Mouse (Mus musculus) MEL (cell line): ENCODE results near the gene Bcat2. TPM values are rescaled to one million over a fixed set of nuclear protein-coding genes. Genes with fewer than 3 reads are reported as not detected.
A peak's percentile ranks its signal among the peaks of the same experiment; 100 is the strongest.

Source experiments
- DNase-seq: peaks from one replicate; pipeline ENCODE4 v3.0.0; 2011; ENCODE audit warnings: low read depth, low spot score
- H3K27ac ChIP-seq: 2 replicates; pipeline ENCODE4 v1.5.1; 2012; ENCODE audit warnings: low read depth, mild to moderate bottlenecking, control low read depth, low read length, moderate library complexity; ENCODE audit not compliant: control insufficient read depth
- H3K27me3 ChIP-seq, 2 experiments: fragments of 150-350 bp in 1 of 2; sonication (generic) in 1 of 2; 2 replicates each; pipeline ENCODE4 v1.6.1; 2012; ENCODE audit warnings: low read length in 2 of 2, mild to moderate bottlenecking in 2 of 2, improper control_type of control experiment in 1 of 2, moderate library complexity in 1 of 2; ENCODE audit not compliant: insufficient read depth in 2 of 2, control insufficient read depth in 1 of 2
- H3K36me3 ChIP-seq, 2 experiments: 2 replicates each; pipeline ENCODE4 v1.6.1; 2012 to 2014; ENCODE audit warnings: low read length in 2 of 2, improper control_type of control experiment in 1 of 2, inconsistent platforms in 1 of 2, mild to moderate bottlenecking in 1 of 2; ENCODE audit not compliant: insufficient read depth in 2 of 2, control insufficient read depth in 1 of 2
- H3K4me1 ChIP-seq, 2 experiments: fragments of 150-350 bp in 1 of 2; sonication (generic) in 1 of 2; 2 replicates each; pipeline ENCODE4 v1.6.1; 2012; ENCODE audit warnings: low read length in 2 of 2, improper control_type of control experiment in 1 of 2, mild to moderate bottlenecking in 1 of 2; ENCODE audit not compliant: insufficient read depth in 2 of 2, control insufficient read depth in 1 of 2
- H3K4me3 ChIP-seq, 2 experiments: fragments of 150-350 bp in 1 of 2; sonication (generic) in 1 of 2; 2 replicates each; pipeline ENCODE4 v1.5.1; 2012; ENCODE audit warnings: low read depth in 2 of 2, low read length in 2 of 2, mild to moderate bottlenecking in 2 of 2, moderate library complexity in 2 of 2, control low read depth in 1 of 2, improper control_type of control experiment in 1 of 2; ENCODE audit not compliant: control insufficient read depth in 1 of 2, insufficient read depth in 1 of 2
- H3K79me2 ChIP-seq: 2 replicates; pipeline ENCODE4 v1.6.1; 2012; ENCODE audit warnings: mild to moderate bottlenecking, low read length, moderate library complexity; ENCODE audit not compliant: control insufficient read depth, poor library complexity, insufficient read depth
- H3K9ac ChIP-seq: 2 replicates; pipeline ENCODE4 v1.6.1; 2012; ENCODE audit warnings: low read depth, mild to moderate bottlenecking, control low read depth, low read length, moderate library complexity; ENCODE audit not compliant: control insufficient read depth, poor library complexity, severe bottlenecking
- H3K9me3 ChIP-seq: fragments of 150-350 bp; sonication (generic); replicated peaks from 2 replicates; pipeline ENCODE4 v1.6.1; 2012; ENCODE audit warnings: mild to moderate bottlenecking, low read length, improper control_type of control experiment, moderate library complexity; ENCODE audit not compliant: insufficient read depth
- BHLHE40 ChIP-seq: IDR thresholded peaks from 2 replicates; pipeline ENCODE4 v1.6.1; 2012; ENCODE audit warnings: low read depth, mild to moderate bottlenecking, inconsistent platforms, low read length, improper control_type of control experiment, borderline replicate concordance
- CHD1 ChIP-seq: IDR thresholded peaks from 2 replicates; pipeline ENCODE4 v1.6.1; 2012; ENCODE audit warnings: low read depth, mild to moderate bottlenecking, inconsistent platforms, low read length, improper control_type of control experiment
- CTCF ChIP-seq, 3 experiments: IDR thresholded peaks in 2 of 3; conservative IDR thresholded peaks in 1 of 3; 2 replicates each; pipeline ENCODE4 v1.5.1; 2011 to 2012; ENCODE audit warnings: low read length in 3 of 3, low read depth in 2 of 3, mild to moderate bottlenecking in 2 of 3, improper control_type of control experiment in 1 of 3, inconsistent platforms in 1 of 3, mixed read lengths in 1 of 3, moderate library complexity in 1 of 3; ENCODE audit not compliant: control insufficient read depth in 1 of 3, insufficient read depth in 1 of 3, poor library complexity in 1 of 3, severe bottlenecking in 1 of 3
- HCFC1 ChIP-seq: IDR thresholded peaks from 2 replicates; pipeline ENCODE4 v1.6.1; 2012; ENCODE audit warnings: low read depth, mild to moderate bottlenecking, inconsistent platforms, low read length, improper control_type of control experiment, moderate library complexity
- MAFK ChIP-seq: IDR thresholded peaks from 2 replicates; pipeline ENCODE4 v1.6.1; 2011; ENCODE audit warnings: low read depth, mild to moderate bottlenecking, low read length, improper control_type of control experiment, borderline replicate concordance
- MAX ChIP-seq: IDR thresholded peaks from 2 replicates; pipeline ENCODE4 v1.6.1; 2011; ENCODE audit warnings: low read length, improper control_type of control experiment
- MAZ ChIP-seq: IDR thresholded peaks from 2 replicates; pipeline ENCODE4 v1.6.1; 2012; ENCODE audit warnings: low read depth, mild to moderate bottlenecking, inconsistent platforms, low read length, improper control_type of control experiment
- MYB ChIP-seq: IDR thresholded peaks from 2 replicates; pipeline ENCODE4 v1.6.1; 2011; ENCODE audit warnings: mild to moderate bottlenecking, low read depth, low read length, improper control_type of control experiment
- NELFE ChIP-seq: IDR thresholded peaks from 2 replicates; pipeline ENCODE4 v1.6.1; 2011; ENCODE audit warnings: low read depth, low read length, improper control_type of control experiment
- POLR2AphosphoS2 ChIP-seq: IDR thresholded peaks from 2 replicates; pipeline ENCODE4 v1.6.1; 2011; ENCODE audit warnings: low read length, improper control_type of control experiment
- POLR2AphosphoS5 ChIP-seq: IDR thresholded peaks from 2 replicates; pipeline ENCODE4 v1.6.1; 2012; ENCODE audit warnings: low read depth, borderline replicate concordance, mild to moderate bottlenecking, inconsistent platforms, low read length, moderate library complexity, mixed read lengths
- RAD21 ChIP-seq: IDR thresholded peaks from 2 replicates; pipeline ENCODE4 v1.6.1; 2011; ENCODE audit warnings: mild to moderate bottlenecking, low read depth, low read length, improper control_type of control experiment
- TAL1 ChIP-seq: IDR thresholded peaks from 2 replicates; pipeline ENCODE4 v1.6.1; 2012; ENCODE audit warnings: mild to moderate bottlenecking, inconsistent platforms, low read length, moderate library complexity, mixed read lengths
- TBP ChIP-seq: IDR thresholded peaks from 2 replicates; pipeline ENCODE4 v1.8.0; 2011; ENCODE audit warnings: low read depth, low read length, improper control_type of control experiment
- TCF12 ChIP-seq: IDR thresholded peaks from 2 replicates; pipeline ENCODE4 v1.6.1; 2014; ENCODE audit warnings: low read depth, mild to moderate bottlenecking, inconsistent platforms, low read length, improper control_type of control experiment, moderate library complexity
- UBTF ChIP-seq: IDR thresholded peaks from 2 replicates; pipeline ENCODE4 v1.6.1; 2012; ENCODE audit warnings: low read depth, mild to moderate bottlenecking, inconsistent platforms, low read length, improper control_type of control experiment, moderate library complexity, borderline replicate concordance; ENCODE audit not compliant: insufficient read depth
- USF1 ChIP-seq: IDR thresholded peaks from 2 replicates; pipeline ENCODE4 v1.6.1; 2014; ENCODE audit warnings: low read depth, mild to moderate bottlenecking, inconsistent platforms, low read length, improper control_type of control experiment, moderate library complexity
- USF2 ChIP-seq, 2 experiments: IDR thresholded peaks; 2 replicates each; pipeline ENCODE4 v1.6.1; 2011 to 2012; ENCODE audit warnings: improper control_type of control experiment in 2 of 2, low read length in 2 of 2, borderline replicate concordance in 1 of 2, inconsistent platforms in 1 of 2, low read depth in 1 of 2, mild to moderate bottlenecking in 1 of 2; ENCODE audit not compliant: insufficient read depth in 1 of 2
- ZKSCAN1 ChIP-seq: IDR thresholded peaks from 2 replicates; pipeline ENCODE4 v1.6.1; 2012; ENCODE audit warnings: low read depth, mild to moderate bottlenecking, inconsistent platforms, low read length, improper control_type of control experiment, moderate library complexity
- ZNF384 ChIP-seq: IDR thresholded peaks from 2 replicates; pipeline ENCODE4 v1.6.1; 2012; ENCODE audit warnings: low read depth, mild to moderate bottlenecking, inconsistent platforms, low read length, improper control_type of control experiment
- polyA plus RNA-seq, 2 experiments: library from polyadenylated mRNA; stranded (reverse) in 1 of 2; unstranded in 1 of 2; fragments of >175 nt in 1 of 2; fragments of >200 nt in 1 of 2; gene quantifications; 2 replicates each; pipeline versions ENCODE4 v1.2.1 to v1.2.4; 2012; ENCODE audit warnings: low replicate concordance in 2 of 2, low read depth in 1 of 2; ENCODE audit not compliant: insufficient read length in 2 of 2, insufficient read depth in 1 of 2, missing spikeins in 1 of 2
- total RNA-seq: library from RNA; depleted of rRNA; stranded (reverse); fragments of 300-350 nt; gene quantifications from 2 replicates; pipeline ENCODE4 v1.2.3, GENCODE M21; 2012

Bcat2 gene
- total and polyA plus RNA-seq, 3 experiments, result 49.4 to 140 TPM; not detected in 1

GRCm38 (mm10) chr7:45634946-45635681 lies 65.2 kb downstream of the Bcat2 start (continued):
- TF ChIP-seq MAZ (no peak), CTCF (IDR thresholded peaks at IDR 0.05 in 2 of 3, conservative IDR thresholded peaks at IDR 0.05 in 1 of 3; ENCODE audit: control insufficient read depth in 1 of 3, insufficient read depth in 1 of 3, low read depth in 2 of 3, low read length in 3 of 3, poor library complexity in 1 of 3, severe bottlenecking in 1 of 3) (no peak), ZNF384 (peak; percentile 89), RAD21 (no peak), CHD1 (no peak)
- TF ChIP-seq, all 39 proteins: peak for 11

GRCm38 (mm10) chr7:45635711-45636688 lies 66.0 kb downstream of the Bcat2 start:
- H3K79me2 ChIP-seq, result no peaks in the 10 kb centered on the region
- no peaks in the 10 kb centered on the region for H3K9me3 ChIP-seq
- no peak for TF ChIP-seq ZKSCAN1
- no peak for TF ChIP-seq POLR2AphosphoS2
- TF ChIP-seq RAD21, result no peak
- no peak for TF ChIP-seq POLR2AphosphoS5
- TF ChIP-seq USF2 (IDR thresholded peaks at IDR 0.05; ENCODE audit: borderline replicate concordance in 1 of 2, insufficient read depth in 1 of 2, low read depth in 1 of 2, low read length in 2 of 2), result no peak
- TF ChIP-seq TBP, result no peak
- TF ChIP-seq TAL1, result no peak
- TF ChIP-seq BHLHE40, result no peak
- TF ChIP-seq NELFE, result no peak
- no peak for TF ChIP-seq MYB
- TF ChIP-seq MAZ, result no peak
- TF ChIP-seq CHD1, result no peak
- TF ChIP-seq, all 39 proteins: peak for 0
- H3K27ac ChIP-seq, result peak overlapping the region; percentile 62
- peaks cover 0 to 10% of the 10 kb centered on the region in 2 experiments; a peak in 2 of 4 replicates for H3K4me1 ChIP-seq
- no peak overlapping the region for H3K9ac ChIP-seq
- H3K27me3 ChIP-seq, result no peaks in the 10 kb centered on the region
- H3K4me3 ChIP-seq, result no peak overlapping the region
- peaks cover 0 to 4% of the 10 kb centered on the region in 2 experiments; a peak in 1 of 4 replicates for H3K36me3 ChIP-seq
- no peak for DNase-seq

- no peaks in the 10 kb centered on the region for H3K27me3 ChIP-seq
- no peaks in the 10 kb centered on the region for H3K79me2 ChIP-seq
- no peak overlapping the region for H3K4me3 ChIP-seq
- TF ChIP-seq USF1 (no peak), MAZ (no peak), MAFK (no peak), TCF12 (no peak), BHLHE40 (no peak), UBTF (no peak), TAL1 (no peak), MAX (no peak), HCFC1 (no peak)
- TF ChIP-seq, all 39 proteins: peak for 0
- Histone ChIP-seq H3K27ac (no peak overlapping the region), H3K9me3 (no peaks in the 10 kb centered on the region), H3K36me3 (peaks cover 0 to 4% of the 10 kb centered on the region in 2 experiments; a peak in 1 of 4 replicates), H3K4me1 (peaks cover 0 to 10% of the 10 kb centered on the region in 2 experiments; a peak in 2 of 4 replicates), H3K9ac (no peak overlapping the region)
- DNase-seq, result no peak
These were observed 67.8 kb downstream of the Bcat2 start for GRCm38 (mm10) chr7:45637710-45638109.
